Mouse (Mus musculus): ENCODE data around the gene Gm4836.
"Not testable (repeated sequence)": the region's sequence is repeated elsewhere in the genome, so short reads cannot be mapped to it uniquely, and the experiment has no call there.

The Gm4836 gene

GRCm38 (mm10) chrX:28293532-28293931, at the start of gene Gm4836:
Gm4836 (minus strand) TSS chrX:28293632.
- not testable (repeated sequence) for DNase-seq (ENCODE audit: low read depth, low spot score)
